Mouse (Mus musculus) heart, adult 2 months (tissue): ENCODE results near the gene Sash1.

ENCODE experiments used
- CTCF ChIP-seq: fragments of 200-600 bp; IDR thresholded peaks from 2 replicates; pipeline ENCODE4 v1.8.1; 2022; ENCODE audit warnings: antibody characterized with exemption, mild to moderate bottlenecking, moderate library complexity
- POLR2A ChIP-seq: fragments of 200-500 bp; IDR thresholded peaks from 2 replicates; pipeline ENCODE4 v1.6.1; 2011; ENCODE audit warnings: mild to moderate bottlenecking, low read depth, low read length, control low read depth; ENCODE audit not compliant: insufficient read depth

- TF ChIP-seq CTCF (no peak), POLR2A (no peak)
These were observed 71.8 kb downstream of the Sash1 start for GRCm38 (mm10) chr10:8813984-8814578.
